Mouse (Mus musculus) frontal cortex, postnatal 14 days (tissue): ENCODE data around the gene Hist1h2bg.
A peak's percentile ranks its signal among the peaks of the same experiment; 100 is the strongest.
"Not testable (repeated sequence)": the region's sequence is repeated elsewhere in the genome, so short reads cannot be mapped to it uniquely, and the experiment has no call there.

Experiments
- DNase-seq, 2 experiments: peaks; one replicate each; pipeline ENCODE4 v3.0.0; 2022; ENCODE audit warnings: low spot score in 2 of 2

Gene Hist1h2bg

GRCm38 (mm10) chr13:23582219-23583056 lies 11.2 kb downstream of the Hist1h2bg start:
- DNase-seq, result no peak

- DNase-seq, result no peak
Measured at GRCm38 (mm10) chr13:23583387-23584068, 12.3 kb downstream of the Hist1h2bg start.

- no peak for DNase-seq
Measured at GRCm38 (mm10) chr13:23584331-23584730, 13.1 kb downstream of the Hist1h2bg start.

- peak; percentile 30 to 65 for DNase-seq
Measured at GRCm38 (mm10) chr13:23585029-23585441, 13.8 kb downstream of the Hist1h2bg start.

GRCm38 (mm10) chr13:23585442-23586098 lies 14.4 kb downstream of the Hist1h2bg start:
- DNase-seq, result peak; percentile 57 to 65

- DNase-seq, result no peak
Measured at GRCm38 (mm10) chr13:23586099-23586939, 15.1 kb downstream of the Hist1h2bg start.

- no peak for DNase-seq
Measured at GRCm38 (mm10) chr13:23586940-23587225, 15.7 kb downstream of the Hist1h2bg start.

- no peak for DNase-seq
Measured at GRCm38 (mm10) chr13:23591206-23591605, 20.0 kb downstream of the Hist1h2bg start.

GRCm38 (mm10) chr13:23591886-23592285 lies 20.7 kb downstream of the Hist1h2bg start:
- DNase-seq, result not testable (repeated sequence)

GRCm38 (mm10) chr13:23592614-23593013 lies 21.4 kb downstream of the Hist1h2bg start:
- DNase-seq, result no peak

- no peak for DNase-seq
Measured at GRCm38 (mm10) chr13:23593051-23593770, 22.0 kb downstream of the Hist1h2bg start.

GRCm38 (mm10) chr13:23595185-23595584 lies 24.0 kb downstream of the Hist1h2bg start:
- DNase-seq, result no peak

GRCm38 (mm10) chr13:23595622-23596372 lies 24.6 kb downstream of the Hist1h2bg start:
- no peak for DNase-seq

- peak in 1 of 2 experiments; percentile 63 for DNase-seq
Measured at GRCm38 (mm10) chr13:23597957-23598356, 26.8 kb downstream of the Hist1h2bg start.

GRCm38 (mm10) chr13:23603182-23603699 lies 32.0 kb downstream of the Hist1h2bg start:
- no peak for DNase-seq

- DNase-seq, result no peak
Measured at GRCm38 (mm10) chr13:23604452-23604851, 33.3 kb downstream of the Hist1h2bg start.

GRCm38 (mm10) chr13:23605052-23605451 lies 33.9 kb downstream of the Hist1h2bg start:
- DNase-seq, result no peak

GRCm38 (mm10) chr13:23609209-23609608 lies 38.0 kb downstream of the Hist1h2bg start:
- DNase-seq, result no peak

GRCm38 (mm10) chr13:23609844-23610243 lies 38.6 kb downstream of the Hist1h2bg start:
- no peak for DNase-seq

GRCm38 (mm10) chr13:23610393-23610792 lies 39.2 kb downstream of the Hist1h2bg start:
- DNase-seq, result no peak
